Mouse (Mus musculus) small intestine, adult 2 months (tissue): ENCODE data around the gene Hadh. TPM values are rescaled to one million over a fixed set of nuclear protein-coding genes. Genes with fewer than 3 reads are reported as not detected.

Experiments
- H3K27ac ChIP-seq: fragments of 200-500 bp; 2 replicates; pipeline ENCODE4 v1.5.1; 2012; ENCODE audit warnings: low read depth, low read length, control low read depth, inconsistent platforms; ENCODE audit not compliant: insufficient read depth
- H3K27me3 ChIP-seq: fragments of 200-500 bp; 2 replicates; pipeline ENCODE4 v1.6.1; 2012; ENCODE audit warnings: mild to moderate bottlenecking, moderate library complexity, low read length, inconsistent platforms; ENCODE audit not compliant: control insufficient read depth, insufficient read depth
- H3K36me3 ChIP-seq: fragments of 200-500 bp; 2 replicates; pipeline ENCODE4 v1.6.1; 2012; ENCODE audit warnings: mild to moderate bottlenecking, low read length, control low read depth, inconsistent platforms; ENCODE audit not compliant: control insufficient read depth, insufficient read depth
- H3K4me1 ChIP-seq: fragments of 200-500 bp; 2 replicates; pipeline ENCODE4 v1.6.1; 2012; ENCODE audit warnings: low read length, inconsistent platforms, mixed read lengths; ENCODE audit not compliant: control insufficient read depth, insufficient read depth, insufficient read length
- H3K4me3 ChIP-seq: fragments of 200-500 bp; 2 replicates; pipeline ENCODE4 v1.5.1; 2012; ENCODE audit warnings: low read depth, mild to moderate bottlenecking, control low read depth, inconsistent platforms, low read length, moderate library complexity
- CTCF ChIP-seq: fragments of 200-500 bp; IDR thresholded peaks from 2 replicates; pipeline ENCODE4 v1.5.1; 2012; ENCODE audit warnings: low read depth, mild to moderate bottlenecking, control low read depth, inconsistent platforms, low read length, moderate library complexity, mixed read lengths; ENCODE audit not compliant: insufficient replicate concordance, insufficient read length; ENCODE audit errors: extremely low read depth
- POLR2A ChIP-seq: fragments of 200-500 bp; IDR thresholded peaks from 2 replicates; pipeline ENCODE4 v1.6.1; 2012; ENCODE audit warnings: low read depth, mild to moderate bottlenecking, control low read depth, inconsistent platforms, low read length, moderate library complexity
- WGBS: fragments of 180-500 bp; shearing (Covaris S2); methylation state at CpG from one replicate; pipeline ENCODE4 v1.1.7; 2018; 5-methylcytosine and 5-hydroxymethylcytosine counted together
- polyA plus RNA-seq: library from polyadenylated mRNA; depleted of rRNA; stranded (reverse); fragments of >200 nt; gene quantifications from 2 replicates; pipeline ENCODE4 v1.2.3, GENCODE M21; 2012

Hadh gene
- polyA plus RNA-seq, 1 experiment = 314 TPM

GRCm38 (mm10) chr3:131202311-131202710, 69.6 kb downstream of the Hadh start:
- TF ChIP-seq POLR2A (no peak), CTCF (no peak)
- WGBS = 42% methylated on average over 7 of the region's 7 CpGs
- H3K36me3 ChIP-seq = no peaks in the 10 kb centered on the region

GRCm38 (mm10) chr3:131199590-131200288, 72.2 kb downstream of the Hadh start:
- 74% methylated on average over 20 of the region's 20 CpGs for WGBS
- no peaks in the 10 kb centered on the region for H3K27me3 ChIP-seq
- H3K36me3 ChIP-seq = no peaks in the 10 kb centered on the region
- no peak for TF ChIP-seq POLR2A
- no peak for TF ChIP-seq CTCF
- peaks cover 2% of the 10 kb centered on the region; the same call in 1 of the 2 replicates for H3K4me1 ChIP-seq
- H3K4me3 ChIP-seq = no peak overlapping the region
- no peak overlapping the region for H3K27ac ChIP-seq

More at GRCm38 (mm10) chr3:131202311-131202710, 69.6 kb downstream of the Hadh start:
- Histone ChIP-seq H3K27ac (no peak overlapping the region), H3K27me3 (no peaks in the 10 kb centered on the region), H3K4me1 (peaks cover 2% of the 10 kb centered on the region; the same call in 1 of the 2 replicates), H3K4me3 (no peak overlapping the region)

GRCm38 (mm10) chr3:131198991-131199390, 72.9 kb downstream of the Hadh start:
- Histone ChIP-seq H3K27ac (no peak overlapping the region), H3K4me3 (no peak overlapping the region), H3K27me3 (no peaks in the 10 kb centered on the region), H3K36me3 (no peaks in the 10 kb centered on the region), H3K4me1 (peaks cover 2% of the 10 kb centered on the region; the same call in 1 of the 2 replicates)
- TF ChIP-seq POLR2A (no peak), CTCF (no peak)
- 69% methylated on average over 3 of the region's 3 CpGs for WGBS

GRCm38 (mm10) chr3:131196507-131197019, 75.3 kb downstream of the Hadh start:
- no peak overlapping the region for H3K27ac ChIP-seq
- no peaks in the 10 kb centered on the region for H3K36me3 ChIP-seq
- H3K4me1 ChIP-seq = 0 out of 2 replicates have a peak, but pooled peaks cover 2% of the 10 kb centered on the region
- WGBS = 89% methylated on average over 8 of the region's 8 CpGs
- no peak for TF ChIP-seq CTCF
- TF ChIP-seq POLR2A = no peak
- H3K27me3 ChIP-seq = no peaks in the 10 kb centered on the region
- no peak overlapping the region for H3K4me3 ChIP-seq

GRCm38 (mm10) chr3:131196050-131196449, 75.9 kb downstream of the Hadh start:
- WGBS = 86% methylated on average over 10 of the region's 10 CpGs
- H3K27me3 ChIP-seq = no peaks in the 10 kb centered on the region
- 0 out of 2 replicates have a peak, but pooled peaks cover 2% of the 10 kb centered on the region for H3K4me1 ChIP-seq
- no peak overlapping the region for H3K27ac ChIP-seq
- TF ChIP-seq POLR2A (no peak), CTCF (no peak)
- no peak overlapping the region for H3K4me3 ChIP-seq
- no peaks in the 10 kb centered on the region for H3K36me3 ChIP-seq

- H3K4me1 ChIP-seq = no peaks in the 10 kb centered on the region
- WGBS = 84% methylated on average over 7 of the region's 7 CpGs
- H3K27ac ChIP-seq = no peak overlapping the region
- TF ChIP-seq POLR2A (no peak), CTCF (no peak)
- no peaks in the 10 kb centered on the region for H3K27me3 ChIP-seq
- no peak overlapping the region for H3K4me3 ChIP-seq
- H3K36me3 ChIP-seq = no peaks in the 10 kb centered on the region
Observed at GRCm38 (mm10) chr3:131191454-131191853, 80.4 kb downstream of the Hadh start.

- no peak for TF ChIP-seq POLR2A
- TF ChIP-seq CTCF = no peak
- Histone ChIP-seq H3K36me3 (no peaks in the 10 kb centered on the region), H3K4me3 (no peak overlapping the region), H3K27ac (no peak overlapping the region), H3K27me3 (no peaks in the 10 kb centered on the region), H3K4me1 (no peaks in the 10 kb centered on the region)
- 76% methylated on average over 19 of the region's 19 CpGs for WGBS
Observed at GRCm38 (mm10) chr3:131190671-131191367, 81.1 kb downstream of the Hadh start.
